Mouse (Mus musculus) layer of hippocampus, adult 9-11 months (tissue): Measurements from ENCODE around the gene Alg9.

Experiments
- DNase-seq: peaks from one replicate; pipeline ENCODE4 v3.0.0; 2022

The Alg9 gene

GRCm38 (mm10) chr9:50761520-50762243 is 13.1 kb upstream of the Alg9 start:
- no peak for DNase-seq

GRCm38 (mm10) chr9:50763331-50763730 is 11.5 kb upstream of the Alg9 start:
- no peak for DNase-seq

- DNase-seq = no peak
Measured at GRCm38 (mm10) chr9:50767531-50768106, 7.2 kb upstream of the Alg9 start.

GRCm38 (mm10) chr9:50768107-50769002 is 6.5 kb upstream of the Alg9 start, which contains the start of gene Fdxacb1:
Gene Fdxacb1 (plus strand): TSS chr9:50768236.
- peak; percentile 99 for DNase-seq

GRCm38 (mm10) chr9:50770011-50770410 is 4.8 kb upstream of the Alg9 start:
- no peak for DNase-seq

GRCm38 (mm10) chr9:50774026-50774462 is 775 bp upstream of the Alg9 start:
- DNase-seq = no peak

- no peak for DNase-seq
Measured at GRCm38 (mm10) chr9:50775662-50776126, 875 bp downstream of the Alg9 start.

- DNase-seq = no peak
Measured at GRCm38 (mm10) chr9:50776162-50776760, 1.4 kb downstream of the Alg9 start.

- DNase-seq = no peak
Measured at GRCm38 (mm10) chr9:50782155-50782554, 7.3 kb downstream of the Alg9 start.

- no peak for DNase-seq
Measured at GRCm38 (mm10) chr9:50795266-50795665, 20.4 kb downstream of the Alg9 start.

GRCm38 (mm10) chr9:50796776-50797175 is 22.0 kb downstream of the Alg9 start:
- no peak for DNase-seq

- no peak for DNase-seq
Measured at GRCm38 (mm10) chr9:50797641-50798040, 22.8 kb downstream of the Alg9 start.

GRCm38 (mm10) chr9:50798368-50798767 is 23.5 kb downstream of the Alg9 start:
- DNase-seq = no peak

GRCm38 (mm10) chr9:50800985-50801384 is 26.2 kb downstream of the Alg9 start:
- peak; percentile 26 for DNase-seq

- DNase-seq = no peak
Measured at GRCm38 (mm10) chr9:50803055-50803671, 28.3 kb downstream of the Alg9 start.

- no peak for DNase-seq
Measured at GRCm38 (mm10) chr9:50808471-50808870, 33.7 kb downstream of the Alg9 start.

GRCm38 (mm10) chr9:50809146-50809545 is 34.3 kb downstream of the Alg9 start:
- DNase-seq = no peak

- no peak for DNase-seq
Measured at GRCm38 (mm10) chr9:50811187-50811586, 36.4 kb downstream of the Alg9 start.

GRCm38 (mm10) chr9:50811746-50812145 is 36.9 kb downstream of the Alg9 start:
- no peak for DNase-seq

- no peak for DNase-seq
Measured at GRCm38 (mm10) chr9:50813796-50814195, 39.0 kb downstream of the Alg9 start.

GRCm38 (mm10) chr9:50815666-50816065 is 40.8 kb downstream of the Alg9 start:
- no peak for DNase-seq

- DNase-seq = no peak
Measured at GRCm38 (mm10) chr9:50816512-50816911, 41.7 kb downstream of the Alg9 start.

- no peak for DNase-seq
Measured at GRCm38 (mm10) chr9:50818050-50818449, 43.2 kb downstream of the Alg9 start.
